Mouse (Mus musculus) ovary, postnatal 10 days (tissue): ENCODE results near the gene Csrp3.
A peak's percentile ranks its signal among the peaks of the same experiment; 100 is the strongest.

Source experiments
- DNase-seq: peaks from one replicate; pipeline ENCODE4 v3.0.0; 2022; ENCODE audit warnings: low spot score

The Csrp3 gene

DNA sequence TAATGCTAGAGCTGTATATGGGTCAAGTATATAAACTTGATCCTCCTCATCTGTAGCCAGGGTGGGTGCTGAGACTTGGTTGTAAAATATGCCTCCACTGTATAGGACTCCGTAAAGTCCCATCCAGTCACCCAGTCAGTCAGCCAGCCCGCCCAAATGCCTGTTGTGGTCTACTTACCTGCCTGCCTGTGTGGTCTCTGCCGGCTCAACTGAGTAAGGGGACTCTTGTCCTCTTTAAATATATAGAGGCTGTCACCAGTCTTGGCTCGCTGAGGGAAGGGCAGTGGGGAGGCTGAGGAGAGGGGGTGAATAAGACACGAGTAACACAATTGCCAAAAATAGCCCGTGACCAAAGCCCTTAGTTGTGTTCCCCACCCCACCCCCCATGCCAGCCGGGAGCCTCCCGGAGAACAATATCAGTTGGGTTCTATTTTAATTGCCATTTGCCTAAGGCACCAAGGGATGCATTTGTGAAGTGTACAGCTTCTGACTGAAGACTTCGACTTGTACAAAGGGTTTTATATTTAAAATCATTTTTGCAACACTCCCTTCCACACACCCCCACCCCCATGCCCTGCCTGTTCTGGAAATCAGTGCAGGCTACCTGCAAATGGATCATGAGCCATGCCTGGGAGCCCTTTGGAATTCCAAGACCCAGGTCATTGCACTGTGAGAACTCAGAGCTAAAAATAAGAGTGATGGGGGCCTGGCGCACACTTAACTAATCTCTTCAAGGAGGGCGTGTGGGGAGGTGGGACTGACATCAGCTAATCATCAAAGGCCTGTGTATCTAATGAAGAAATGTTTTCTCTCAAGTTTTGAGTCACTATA, at the start of gene Csrp3:
Gene Csrp3 (minus strand): TSS at position 214 of the 831 bp plus-strand sequence.
- no peak for DNase-seq

DNA sequence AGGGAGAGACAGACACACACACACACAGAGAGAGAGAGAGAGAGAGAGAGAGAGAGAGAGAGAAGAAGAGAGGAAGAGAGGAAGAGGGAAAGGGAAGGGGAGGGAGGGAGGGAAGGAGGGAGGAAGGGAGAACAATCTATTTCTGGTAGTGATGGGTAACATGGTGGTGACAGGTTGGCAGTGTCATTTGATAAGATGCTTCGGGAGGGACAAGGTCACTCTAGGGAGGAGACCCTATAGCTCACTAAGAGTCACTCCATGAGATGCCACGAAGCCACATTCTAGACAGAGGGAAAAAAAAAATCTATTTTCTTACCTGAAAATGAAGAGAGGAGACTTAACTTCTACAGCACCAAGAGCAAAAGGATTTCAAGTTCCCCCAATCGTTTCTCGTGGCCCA, 48.2 kb upstream of the Csrp3 start:
- DNase-seq = no peak

DNA sequence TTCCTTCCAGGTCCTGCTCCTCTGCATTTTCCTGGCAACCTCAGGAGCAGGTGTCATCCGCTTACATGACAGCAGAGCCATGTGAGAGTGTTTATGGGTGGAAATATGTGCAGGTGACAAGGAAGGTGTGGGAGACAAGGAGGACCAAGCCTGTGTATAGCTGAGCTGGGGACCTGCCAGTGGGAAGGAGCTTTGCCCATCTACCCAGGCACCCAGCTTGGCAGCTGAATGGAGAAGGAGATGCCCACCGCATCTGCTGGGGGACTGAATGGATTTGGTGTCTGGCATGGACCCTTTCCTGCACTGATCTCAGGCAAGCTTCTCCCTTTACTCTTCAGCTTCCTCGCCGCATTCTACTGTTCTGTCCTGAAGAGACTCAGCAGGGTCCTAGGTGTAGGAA, 47.6 kb upstream of the Csrp3 start:
- no peak for DNase-seq

DNA sequence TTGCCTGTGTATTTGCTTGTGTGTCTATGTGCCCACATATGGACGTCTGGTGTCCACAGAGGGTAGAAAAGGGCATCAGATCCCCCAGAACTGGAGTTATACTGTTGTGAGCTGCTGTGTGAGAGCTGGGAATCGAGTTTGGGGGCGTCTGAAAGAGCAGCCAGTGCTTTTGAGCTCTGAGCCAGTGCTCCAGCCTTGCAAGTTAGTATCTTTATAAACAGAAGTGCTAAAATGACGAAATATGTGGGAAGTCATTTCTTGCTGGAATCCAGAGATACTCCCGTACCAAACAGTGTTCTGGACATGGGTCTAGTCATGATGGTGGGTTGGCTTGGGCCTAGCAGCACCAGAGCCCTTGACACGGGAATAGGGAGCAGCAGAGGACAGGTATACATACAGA, 46.9 kb upstream of the Csrp3 start:
- DNase-seq = no peak

DNA sequence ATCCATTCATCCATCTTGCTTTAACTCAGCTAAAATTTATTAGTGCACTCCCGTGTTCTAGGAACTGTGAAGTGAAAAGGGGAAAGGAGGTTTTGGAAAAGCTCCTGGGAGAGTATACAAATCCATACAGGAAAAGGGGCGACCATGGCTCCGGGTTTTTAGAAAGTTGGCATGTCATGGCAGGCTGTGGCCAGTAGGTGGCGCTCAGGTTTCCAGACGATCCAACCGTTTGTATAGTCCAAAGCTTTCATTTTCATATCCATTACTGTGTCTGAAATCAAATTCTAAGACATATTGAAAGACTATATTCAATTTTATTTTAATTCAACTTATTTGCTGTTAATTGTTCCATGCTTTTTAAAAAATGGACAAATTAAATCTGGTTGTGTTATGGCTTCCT, 46.3 kb upstream of the Csrp3 start:
- peak; percentile 42 for DNase-seq

DNA sequence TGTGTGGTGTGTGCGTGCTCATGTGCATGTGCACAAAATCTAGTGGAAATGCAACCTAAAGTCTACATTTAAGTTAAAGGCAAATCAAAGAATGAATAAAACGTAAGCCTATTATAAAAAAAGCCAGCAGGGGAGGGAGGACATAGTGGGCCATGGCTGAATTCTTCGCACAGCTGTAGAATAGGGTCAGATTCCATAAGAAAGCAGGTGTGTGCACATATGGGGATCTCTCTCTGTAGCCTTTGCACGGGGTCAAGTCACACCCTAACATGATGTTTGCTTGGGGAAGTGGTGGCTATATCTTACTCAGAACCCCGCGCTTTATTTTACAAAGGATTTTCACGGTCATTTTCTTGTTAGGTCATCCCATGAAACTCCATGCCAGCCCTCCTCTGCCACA, 45.3 kb upstream of the Csrp3 start:
- DNase-seq = no peak

DNA sequence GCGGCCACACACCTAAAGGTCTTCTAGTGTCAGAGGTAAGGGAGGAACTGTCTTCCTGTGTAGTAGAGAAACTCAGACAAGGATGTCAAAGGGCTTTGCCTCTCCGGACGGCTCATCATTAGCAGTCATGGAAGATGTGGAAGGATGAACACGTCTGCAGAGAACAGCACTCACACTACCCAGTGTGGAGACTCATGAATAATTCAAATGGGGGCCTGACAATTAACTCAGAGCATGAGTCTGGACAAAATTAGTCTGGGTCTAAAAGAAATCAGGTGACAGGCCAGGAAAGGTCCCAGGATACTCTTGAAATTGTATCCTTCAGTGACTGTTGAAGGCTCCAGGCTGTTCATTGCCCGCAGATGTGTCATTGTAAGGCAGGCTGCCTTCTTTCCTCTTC, 43.2 kb upstream of the Csrp3 start:
- no peak for DNase-seq

DNA sequence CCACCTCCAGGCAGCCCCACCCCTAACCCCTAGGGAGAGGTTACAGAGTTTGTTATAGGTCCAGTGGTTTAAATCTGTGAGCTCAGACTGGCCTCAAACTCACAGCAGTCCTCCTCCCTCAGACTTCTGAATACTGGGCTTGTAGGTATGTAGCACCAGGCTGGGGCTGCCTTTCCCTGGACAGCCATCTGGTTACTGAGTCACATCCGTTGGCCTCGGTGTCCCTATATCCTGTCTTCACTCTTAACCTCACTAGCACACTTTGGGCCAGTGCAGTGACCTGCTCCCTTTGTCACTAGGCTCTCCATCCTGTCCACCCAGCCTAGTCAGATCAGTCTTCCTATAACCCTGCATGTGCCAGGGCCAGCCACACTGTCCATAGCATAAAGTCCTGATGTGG, 40.9 kb upstream of the Csrp3 start:
- DNase-seq = no peak

DNA sequence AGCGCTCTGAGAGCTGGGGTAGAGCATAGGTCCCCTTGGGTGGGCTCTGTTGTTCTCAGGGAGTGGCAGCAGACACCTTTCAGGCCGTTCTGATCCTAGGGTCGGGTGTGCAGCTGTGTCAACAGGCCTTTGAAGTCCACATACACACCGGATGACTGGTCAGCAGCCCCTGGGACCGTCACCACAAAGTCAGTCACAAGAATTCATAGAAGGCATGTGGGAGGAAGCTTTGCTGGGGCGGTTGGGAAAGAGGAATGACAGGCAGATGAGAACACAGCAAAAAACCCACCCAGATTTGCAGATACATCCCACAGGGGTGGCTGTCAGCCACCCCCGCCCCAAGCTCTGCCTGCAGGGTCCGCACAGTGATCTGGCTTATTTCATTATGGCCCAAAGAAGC, 40.1 kb upstream of the Csrp3 start:
- no peak for DNase-seq

DNA sequence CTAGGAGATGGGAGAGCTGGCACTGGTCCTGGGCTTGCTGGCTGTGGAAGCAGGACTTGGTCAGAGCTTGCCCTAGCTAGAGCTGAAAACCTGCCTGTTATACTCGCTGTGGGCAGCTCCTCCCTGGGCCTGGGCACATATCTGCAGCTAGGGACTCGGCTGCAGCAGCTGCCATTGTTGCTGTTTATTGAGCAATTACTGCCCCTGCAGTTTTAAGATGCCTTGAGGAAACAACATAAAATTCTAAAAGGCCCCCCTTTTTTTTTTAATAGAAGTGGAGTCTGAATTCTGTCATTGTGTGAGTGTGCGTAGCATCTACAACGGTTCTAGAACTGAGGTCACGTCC, 36.4 kb upstream of the Csrp3 start:
- no peak for DNase-seq

DNA sequence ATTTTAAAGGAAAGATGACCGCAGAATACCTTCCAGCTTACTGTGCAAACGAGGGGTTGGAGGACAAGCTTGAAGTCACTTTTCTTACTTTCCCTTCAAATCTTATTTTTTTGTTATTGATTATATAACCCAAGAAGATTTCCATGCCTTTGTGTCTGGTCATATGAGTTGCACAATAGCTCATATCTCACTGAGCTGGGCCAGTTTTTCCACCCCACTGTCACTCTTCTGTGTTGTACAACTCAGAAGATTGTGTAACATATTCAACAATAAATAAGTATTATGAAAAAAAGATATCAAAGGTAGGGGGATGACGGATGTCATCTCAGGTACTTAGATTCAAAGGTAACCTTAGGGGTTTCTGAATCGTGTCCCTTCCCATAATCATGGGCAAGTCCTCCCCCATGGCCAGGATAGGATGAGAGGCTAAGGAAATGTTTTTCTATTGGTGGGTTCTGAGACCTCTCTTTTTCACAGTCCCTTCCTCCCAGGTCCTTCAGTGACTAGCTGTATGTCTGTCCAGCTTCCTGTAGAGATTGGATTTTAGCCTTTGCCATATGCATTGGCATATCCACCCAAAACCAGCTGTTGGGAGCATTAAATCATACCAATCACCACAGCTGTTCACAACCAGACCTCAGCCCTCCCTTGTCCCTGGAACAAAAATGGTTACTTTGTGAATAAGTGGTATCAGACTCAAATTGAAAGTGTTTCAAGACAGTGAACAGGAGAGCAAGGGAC, 35.9 kb upstream of the Csrp3 start:
- no peak for DNase-seq

DNA sequence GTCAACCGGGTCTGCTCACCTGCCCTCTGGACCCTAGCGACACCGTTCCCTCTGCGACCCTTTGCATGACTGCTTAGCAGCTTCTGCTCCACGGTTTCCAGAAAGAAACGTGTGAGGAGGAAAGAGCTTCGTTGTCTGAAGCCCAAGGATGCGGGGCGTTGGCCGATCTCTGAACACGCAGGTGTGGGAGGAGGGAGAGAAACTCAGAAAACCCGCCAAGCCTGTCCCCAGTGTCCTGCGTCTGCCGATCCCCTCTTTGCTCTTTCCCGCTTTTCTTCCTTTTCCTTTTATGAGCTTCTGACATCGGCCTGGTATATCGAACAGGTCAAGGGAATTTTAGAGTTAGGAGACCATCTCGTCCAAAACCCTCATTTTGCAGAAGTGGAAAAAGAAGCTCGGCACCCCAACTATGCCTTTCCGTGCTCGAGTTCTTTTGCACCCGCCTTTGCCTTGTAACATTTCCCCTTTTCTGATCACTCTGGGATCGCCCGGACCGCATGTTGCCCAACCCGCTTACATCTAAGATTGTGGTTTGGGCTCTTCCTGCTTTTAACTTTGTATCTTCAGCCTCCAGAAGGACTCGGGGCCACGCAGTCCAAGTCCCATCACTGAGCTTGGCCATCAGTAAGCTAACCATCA, 34.3 kb upstream of the Csrp3 start:
- DNase-seq = no peak

DNA sequence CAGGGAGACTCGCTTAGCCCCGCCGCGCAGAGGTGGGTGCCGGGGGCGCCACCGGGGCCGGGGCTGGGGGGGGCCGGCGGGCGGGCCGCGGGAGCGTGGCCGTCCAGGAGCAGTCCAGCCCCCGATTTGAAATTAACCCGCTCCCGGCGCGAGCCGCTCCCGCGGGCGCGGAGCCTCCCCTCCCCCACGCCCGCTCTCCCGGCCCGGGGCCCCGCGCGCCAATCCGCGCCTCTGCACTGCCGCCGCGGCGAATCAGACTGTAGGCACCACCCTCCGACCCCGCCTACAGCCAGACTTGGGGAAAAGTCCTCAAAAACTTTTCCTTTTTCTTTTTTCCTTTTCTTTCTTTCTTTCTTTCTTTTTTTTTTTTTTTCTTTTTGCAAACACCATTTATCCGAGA, 33.7 kb upstream of the Csrp3 start, which contains the start of gene E2f8:
Gene E2f8 (minus strand): TSS at position 111 of the 400 bp plus-strand sequence.
- DNase-seq = peak; percentile 58

DNA sequence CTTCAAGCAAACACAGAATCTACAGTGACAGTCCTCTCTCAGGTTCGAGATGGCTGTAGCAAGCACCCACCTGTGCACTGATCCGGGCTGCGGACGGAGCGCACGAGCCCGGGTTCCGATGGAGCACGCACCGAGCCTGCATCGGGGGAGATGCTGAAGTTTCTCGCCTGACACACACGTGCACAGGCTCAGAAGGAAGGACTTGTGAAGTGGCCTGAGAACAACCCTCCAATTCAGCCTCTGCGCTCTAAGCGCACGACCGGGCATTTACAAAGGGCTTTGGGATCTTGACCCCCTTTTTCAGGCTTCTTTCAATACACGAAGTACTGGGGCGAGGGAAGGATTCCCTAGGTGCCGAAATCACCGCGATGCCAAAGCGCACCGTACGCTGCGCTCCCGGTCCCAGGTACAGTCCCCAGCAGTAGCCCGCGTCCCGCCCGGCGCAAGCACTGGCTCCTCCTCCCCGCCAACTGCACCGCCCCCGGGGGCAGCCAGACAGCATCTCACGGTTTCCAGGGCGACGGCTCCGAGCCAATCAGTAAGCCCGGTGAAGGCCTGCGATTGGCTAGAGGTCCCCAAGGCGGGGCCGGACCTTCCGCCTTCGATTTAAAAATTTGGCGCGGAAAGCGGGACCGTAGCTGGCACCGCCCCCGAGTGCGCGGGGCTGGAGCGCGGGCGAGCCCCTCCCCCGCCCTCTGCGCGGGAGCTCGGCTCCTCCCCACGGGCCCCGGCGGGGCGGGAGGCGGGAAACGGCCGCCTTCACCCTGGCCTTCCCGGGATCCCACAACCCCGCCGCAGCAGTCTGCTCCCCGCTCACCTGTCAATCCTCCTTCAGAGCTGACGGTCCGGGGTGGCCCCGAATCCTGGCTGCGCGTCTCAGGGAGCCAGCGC, 33.0 kb upstream of the Csrp3 start:
- peak; percentile 91 for DNase-seq

DNA sequence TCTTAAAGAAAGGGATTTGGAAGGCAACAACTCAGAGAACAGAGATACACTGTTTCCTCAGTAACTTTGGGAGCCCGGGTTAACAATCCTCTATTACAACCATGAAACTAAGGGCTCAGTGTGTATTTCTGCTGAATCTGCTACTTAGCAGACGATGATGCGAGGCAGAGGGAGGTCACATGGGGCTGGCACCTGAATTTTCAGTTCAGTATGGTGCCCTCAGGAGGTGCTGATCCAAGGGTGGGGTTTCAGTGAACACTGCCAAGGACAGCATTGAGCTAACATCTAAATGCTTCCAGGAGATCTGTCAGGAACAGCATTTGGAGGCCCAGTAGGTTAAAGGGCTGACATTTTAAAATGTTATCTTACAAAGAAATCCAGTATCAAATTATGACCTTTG, 31.7 kb upstream of the Csrp3 start:
- no peak for DNase-seq

DNA sequence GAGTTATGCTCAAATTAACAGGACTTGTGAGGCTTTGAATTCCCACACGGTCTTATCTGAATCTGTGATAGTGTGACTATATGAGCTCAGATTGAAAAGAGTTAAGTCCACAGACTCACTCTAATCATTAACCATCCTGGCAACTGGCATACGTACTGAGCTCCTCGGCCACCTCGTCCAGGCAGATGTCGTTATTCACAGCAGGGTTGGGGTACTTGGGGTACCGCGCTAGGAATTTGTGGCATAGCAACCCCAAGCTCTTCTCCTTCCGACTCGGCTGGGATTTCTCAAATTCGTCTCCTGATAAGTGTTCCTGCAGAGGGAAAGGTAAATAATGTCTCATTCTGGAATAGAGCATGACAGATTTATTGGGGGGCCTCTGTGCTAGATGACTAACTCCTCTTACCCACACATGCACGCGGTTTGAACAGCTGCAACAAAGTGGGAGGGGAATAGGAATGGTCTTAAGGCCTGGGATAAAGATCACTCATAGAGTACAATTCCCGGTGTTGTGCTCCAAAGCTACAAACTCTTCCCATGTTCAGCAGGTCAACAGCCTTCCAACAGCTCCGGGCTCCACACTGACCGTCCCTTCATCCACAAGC, 30.1 kb upstream of the Csrp3 start:
- no peak for DNase-seq

DNA sequence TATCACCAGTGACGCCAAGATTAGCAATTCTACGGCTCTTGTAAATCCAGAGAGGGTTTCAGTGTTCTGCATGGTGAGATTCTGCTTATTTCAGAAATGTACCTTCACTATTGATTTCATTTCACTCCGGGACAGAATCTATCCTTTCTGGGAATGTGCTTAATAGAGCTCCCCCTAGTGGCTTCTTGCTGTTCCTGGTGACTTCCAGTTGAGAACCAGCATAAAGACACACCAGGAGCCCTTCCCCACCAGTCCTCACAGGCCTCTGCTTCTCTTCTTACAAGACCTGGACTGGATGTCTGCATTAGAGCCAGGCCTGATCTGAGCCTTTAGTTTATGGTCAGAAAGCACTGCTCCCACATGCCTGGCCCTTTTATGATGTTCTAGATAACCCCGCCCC, 28.7 kb upstream of the Csrp3 start:
- no peak for DNase-seq

DNA sequence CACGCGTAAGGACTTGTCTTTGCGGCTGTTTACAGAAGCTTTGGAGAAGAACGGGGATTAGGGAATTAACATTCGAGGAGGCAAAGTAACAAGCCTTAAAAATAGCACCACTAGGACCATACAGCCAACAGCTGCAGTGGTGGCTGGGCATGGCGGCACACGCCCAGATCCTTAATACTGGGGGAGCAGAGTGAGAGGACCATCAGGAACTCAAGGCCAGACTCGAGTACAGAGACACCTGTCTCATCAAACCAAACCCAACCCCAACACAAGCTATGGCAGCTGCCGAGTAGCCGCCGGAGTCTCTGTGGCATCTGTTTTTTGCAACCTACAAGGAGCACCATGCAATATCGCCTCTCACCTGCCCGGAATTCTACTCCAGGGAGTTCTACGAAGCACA, 27.3 kb upstream of the Csrp3 start:
- DNase-seq = no peak

DNA sequence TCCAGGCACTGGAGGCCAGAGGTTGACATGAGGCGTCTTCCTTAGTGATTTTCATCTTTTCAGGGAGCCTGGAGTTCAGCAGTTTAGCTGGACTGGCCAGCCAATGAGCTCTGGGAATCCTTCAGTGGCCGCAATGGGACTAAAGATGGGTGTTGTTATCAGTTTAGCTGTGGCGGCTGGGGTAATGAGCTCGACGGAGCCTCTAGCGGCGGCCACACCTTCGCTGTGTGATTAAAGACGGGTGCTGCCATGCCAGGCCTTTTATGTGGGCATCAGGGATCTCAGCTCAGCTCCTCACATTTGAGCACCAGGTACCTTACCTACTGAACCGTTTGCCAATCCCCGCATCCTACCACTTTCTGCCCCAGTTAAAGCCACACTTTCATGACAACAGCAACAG, 23.5 kb upstream of the Csrp3 start:
- no peak for DNase-seq

DNA sequence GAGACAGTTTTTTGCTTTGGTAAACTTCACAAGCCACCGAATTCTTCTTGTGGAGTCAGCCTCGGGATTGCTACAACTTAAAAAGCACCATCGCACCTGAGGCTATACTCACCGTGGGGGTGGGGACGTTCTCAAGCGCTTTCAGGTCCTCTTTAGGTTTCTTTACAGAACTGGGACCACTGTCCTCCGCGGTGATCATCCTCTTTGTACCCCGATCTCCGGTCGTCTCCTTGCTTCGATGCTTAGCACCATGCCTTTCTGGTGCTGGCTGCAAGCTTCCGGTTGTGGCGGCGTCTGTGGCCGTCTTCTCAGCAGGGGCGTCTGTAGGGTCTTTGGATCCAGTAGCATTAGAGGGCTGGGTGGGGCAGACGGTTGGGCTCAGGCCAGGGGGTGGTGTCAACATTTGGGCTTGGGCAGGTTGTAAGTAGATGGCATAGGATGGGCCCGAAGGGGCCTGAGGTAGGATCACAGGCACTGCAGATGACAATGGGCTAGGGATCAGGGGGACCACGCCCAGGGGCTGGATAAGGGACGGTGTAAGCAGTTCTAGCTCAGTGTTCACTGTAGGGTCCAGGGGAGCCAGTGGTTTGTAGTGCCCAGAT, 22.8 kb upstream of the Csrp3 start:
- no peak for DNase-seq

DNA sequence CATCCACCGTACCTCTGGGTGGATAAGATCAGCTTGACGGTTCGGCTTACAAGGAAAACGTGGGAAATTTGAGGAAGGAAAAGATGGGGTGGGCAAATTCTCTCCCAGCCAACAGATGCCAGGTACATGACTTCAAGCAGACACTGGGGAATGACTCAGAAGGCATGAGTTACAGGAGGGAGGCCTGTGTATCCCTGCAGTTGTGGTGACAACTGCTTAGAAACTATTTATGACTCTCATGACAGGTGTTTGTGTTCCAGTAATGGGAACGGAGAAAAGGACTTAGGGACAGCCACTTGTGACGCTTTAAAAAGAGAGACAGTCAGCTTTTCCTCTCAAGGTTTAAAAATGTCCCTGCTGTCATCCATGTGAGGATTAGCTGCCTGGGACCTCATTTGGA, 22.3 kb upstream of the Csrp3 start:
- no peak for DNase-seq
